Mouse (Mus musculus) liver, embryonic 11.5 days (tissue): ENCODE measurements around the gene Grasp. TPM values are rescaled to one million over a fixed set of nuclear protein-coding genes. Genes with fewer than 3 reads are reported as not detected.

Experiments used
- ATAC-seq: fragments of 200-750 bp; cut with Nextera tagmentation; replicated peaks from 2 replicates; pipeline ENCODE4 v1.8.0; 2017; ENCODE audit warnings: moderate number of reproducible peaks, mild to moderate bottlenecking, moderate TSS enrichment, moderate library complexity; ENCODE audit not compliant: low FRiP score
- DNase-seq: peaks from one replicate; pipeline ENCODE4 v3.0.0-alpha.2; 2017; ENCODE audit warnings: low spot score
- H3K27ac ChIP-seq: fragments of 300-500 bp; sonication (generic); 2 replicates; pipeline ENCODE4 v1.5.1; 2014; ENCODE audit warnings: mild to moderate bottlenecking, low read depth, low read length, control low read depth
- H3K27me3 ChIP-seq: fragments of 300-500 bp; sonication (generic); replicated peaks from 2 replicates; pipeline ENCODE4 v1.6.1; 2014; ENCODE audit warnings: low read length, mixed read lengths; ENCODE audit not compliant: control insufficient read depth, insufficient read depth
- H3K36me3 ChIP-seq: fragments of 300-500 bp; sonication (generic); 2 replicates; pipeline ENCODE4 v1.6.1; 2014; ENCODE audit warnings: mild to moderate bottlenecking, low read length, moderate library complexity, mixed read lengths; ENCODE audit not compliant: control insufficient read depth, insufficient read depth
- H3K4me1 ChIP-seq: fragments of 300-500 bp; sonication (generic); replicated peaks from 2 replicates; pipeline ENCODE4 v1.6.1; 2014; ENCODE audit warnings: low read length, mixed read lengths; ENCODE audit not compliant: control insufficient read depth, insufficient read depth
- H3K4me2 ChIP-seq: fragments of 300-500 bp; sonication (generic); 2 replicates; pipeline ENCODE4 v1.6.1; 2014; ENCODE audit warnings: mild to moderate bottlenecking, control low read depth, moderate library complexity
- H3K4me3 ChIP-seq: fragments of 300-500 bp; sonication (generic); 2 replicates; pipeline ENCODE4 v1.5.1; 2014; ENCODE audit warnings: low read depth, low read length, control low read depth
- H3K9ac ChIP-seq: fragments of 300-500 bp; sonication (generic); 2 replicates; pipeline ENCODE4 v1.6.1; 2014; ENCODE audit warnings: low read depth, low read length, control low read depth
- H3K9me3 ChIP-seq: fragments of 300-500 bp; sonication (generic); 2 replicates; pipeline ENCODE4 v1.6.1; 2016; ENCODE audit warnings: low read length, inconsistent platforms, mixed read lengths; ENCODE audit not compliant: control insufficient read depth
- WGBS: fragments of 180-500 bp; shearing (Covaris S2); extraction: QIAGEN DNeasy Blood & Tissue Kit; methylation state at CpG from one replicate; pipeline ENCODE4 v1.1.7; 2014; 5-methylcytosine and 5-hydroxymethylcytosine counted together
- polyA plus RNA-seq: library from polyadenylated mRNA; unstranded; fragments of >200 nt; fragmentation: Nextera tagmentation; extraction: Ambion mirVana; gene quantifications from 2 replicates; pipeline ENCODE4 v1.2.1, GENCODE M21; 2014

The Grasp gene
- polyA plus RNA-seq, 1 experiment from 2014 or later = 1.5 TPM

GRCm38 (mm10) chr15:101241853-101242252 is 17.9 kb downstream of the Grasp start:
- Histone ChIP-seq H3K4me2 (no peak overlapping the region), H3K9ac (no peak overlapping the region), H3K4me1 (peaks cover 19% of the 10 kb centered on the region), H3K4me3 (no peak overlapping the region), H3K9me3 (no peaks in the 10 kb centered on the region), H3K27me3 (peaks cover 8% of the 10 kb centered on the region; the same call in 1 of the 2 replicates), H3K27ac (no peak overlapping the region), H3K36me3 (no peaks in the 10 kb centered on the region)
- ATAC-seq (no peak), DNase-seq (no peak)
- WGBS = 60% methylated on average over 9 of the region's 9 CpGs

- Histone ChIP-seq H3K4me2 (no peak overlapping the region), H3K9me3 (no peaks in the 10 kb centered on the region), H3K36me3 (no peaks in the 10 kb centered on the region), H3K4me1 (peaks cover 23% of the 10 kb centered on the region), H3K4me3 (no peak overlapping the region), H3K27ac (no peak overlapping the region), H3K27me3 (peaks cover 8% of the 10 kb centered on the region; the same call in 1 of the 2 replicates), H3K9ac (no peak overlapping the region)
- DNase-seq (no peak), ATAC-seq (no peak)
- WGBS = 33% methylated on average over 8 of the region's 8 CpGs
Observed at GRCm38 (mm10) chr15:101242645-101243044, 18.7 kb downstream of the Grasp start.

GRCm38 (mm10) chr15:101244012-101244411 is 20.0 kb downstream of the Grasp start:
- Histone ChIP-seq H3K27ac (no peak overlapping the region), H3K9me3 (no peaks in the 10 kb centered on the region), H3K9ac (no peak overlapping the region), H3K27me3 (peaks cover 3% of the 10 kb centered on the region; the same call in 1 of the 2 replicates), H3K4me1 (peaks cover 30% of the 10 kb centered on the region), H3K36me3 (no peaks in the 10 kb centered on the region), H3K4me2 (no peak overlapping the region), H3K4me3 (no peak overlapping the region)
- DNase-seq = no peak
- WGBS = 54% methylated on average over 3 of the region's 3 CpGs
- no peak for ATAC-seq

GRCm38 (mm10) chr15:101246231-101247154 is 22.5 kb downstream of the Grasp start:
- Histone ChIP-seq H3K4me3 (peak overlapping the region; percentile 45), H3K27me3 (no peaks in the 10 kb centered on the region), H3K36me3 (no peaks in the 10 kb centered on the region), H3K4me2 (peak overlapping the region; percentile 79), H3K4me1 (peaks cover 23% of the 10 kb centered on the region), H3K27ac (peak overlapping the region; percentile 83), H3K9me3 (no peaks in the 10 kb centered on the region), H3K9ac (peak overlapping the region; percentile 61)
- ATAC-seq (peak; percentile 99), DNase-seq (peak; percentile 93)
- WGBS = 2% methylated on average over 56 of the region's 56 CpGs

- no peaks in the 10 kb centered on the region for H3K36me3 ChIP-seq
- H3K9ac ChIP-seq = no peak overlapping the region
- ATAC-seq = no peak
- H3K27ac ChIP-seq = no peak overlapping the region; the same call in 1 of the 2 replicates
- WGBS = 57% methylated on average over 1 of the region's 1 CpGs
- peaks cover 19% of the 10 kb centered on the region for H3K4me1 ChIP-seq
- no peaks in the 10 kb centered on the region for H3K27me3 ChIP-seq
- no peaks in the 10 kb centered on the region for H3K9me3 ChIP-seq
- H3K4me3 ChIP-seq = no peak overlapping the region
- peak overlapping the region; percentile 79 for H3K4me2 ChIP-seq
- DNase-seq = no peak
Observed at GRCm38 (mm10) chr15:101247155-101247498, 23.1 kb downstream of the Grasp start.

GRCm38 (mm10) chr15:101248029-101248710 is 24.2 kb downstream of the Grasp start:
- H3K4me3 ChIP-seq = no peak overlapping the region
- H3K9ac ChIP-seq = no peak overlapping the region
- DNase-seq = no peak
- no peak overlapping the region for H3K4me2 ChIP-seq
- peak overlapping the region; percentile 34; the same call in 1 of the 2 replicates for H3K27ac ChIP-seq
- ATAC-seq = no peak
- peaks cover 19% of the 10 kb centered on the region for H3K4me1 ChIP-seq
- no peaks in the 10 kb centered on the region for H3K36me3 ChIP-seq
- no peaks in the 10 kb centered on the region for H3K27me3 ChIP-seq
- WGBS = 36% methylated on average over 5 of the region's 5 CpGs
- H3K9me3 ChIP-seq = no peaks in the 10 kb centered on the region

GRCm38 (mm10) chr15:101250220-101250800 is 26.3 kb downstream of the Grasp start:
- ATAC-seq = no peak
- Histone ChIP-seq H3K9ac (no peak overlapping the region), H3K27me3 (peaks cover 10% of the 10 kb centered on the region), H3K27ac (no peak overlapping the region), H3K4me1 (peaks cover 24% of the 10 kb centered on the region), H3K36me3 (no peaks in the 10 kb centered on the region), H3K4me2 (no peak overlapping the region), H3K9me3 (no peaks in the 10 kb centered on the region), H3K4me3 (no peak overlapping the region)
- 63% methylated on average over 9 of the region's 9 CpGs for WGBS
- no peak for DNase-seq

- H3K27me3 ChIP-seq = peaks cover 10% of the 10 kb centered on the region
- ATAC-seq (no peak), DNase-seq (no peak)
- H3K36me3 ChIP-seq = no peaks in the 10 kb centered on the region
- peaks cover 14% of the 10 kb centered on the region; the same call in 1 of the 2 replicates for H3K4me1 ChIP-seq
- H3K4me2 ChIP-seq = no peak overlapping the region
- H3K9ac ChIP-seq = no peak overlapping the region
- H3K9me3 ChIP-seq = no peaks in the 10 kb centered on the region
- 89% methylated on average over 5 of the region's 5 CpGs for WGBS
- no peak overlapping the region for H3K4me3 ChIP-seq
- no peak overlapping the region for H3K27ac ChIP-seq
Observed at GRCm38 (mm10) chr15:101251930-101252329, 27.9 kb downstream of the Grasp start.
